Mouse (Mus musculus) neural tube, embryonic 15.5 days (tissue): ENCODE results near the gene Tvp23a. TPM values are rescaled to one million over a fixed set of nuclear protein-coding genes. Genes with fewer than 3 reads are reported as not detected.

ENCODE experiments used
- ATAC-seq: fragments of 200-750 bp; cut with Nextera tagmentation; 2 replicates; pipeline ENCODE4 v1.8.0; 2017; ENCODE audit warnings: mild to moderate bottlenecking, moderate TSS enrichment, moderate library complexity; ENCODE audit not compliant: low FRiP score
- H3K27ac ChIP-seq: fragments of 300-500 bp; sonication (generic); replicated peaks from 2 replicates; pipeline ENCODE4 v1.5.1; 2015; ENCODE audit warnings: mild to moderate bottlenecking, inconsistent platforms
- H3K27me3 ChIP-seq: fragments of 300-500 bp; sonication (generic); replicated peaks from 2 replicates; pipeline ENCODE4 v1.6.1; 2015; ENCODE audit warnings: inconsistent platforms
- H3K36me3 ChIP-seq: fragments of 300-500 bp; sonication (generic); 2 replicates; pipeline ENCODE4 v1.6.1; 2015; ENCODE audit warnings: inconsistent platforms
- H3K4me1 ChIP-seq: fragments of 300-500 bp; sonication (generic); 2 replicates; pipeline ENCODE4 v1.6.1; 2015; ENCODE audit warnings: inconsistent platforms
- H3K4me2 ChIP-seq: fragments of 300-500 bp; sonication (generic); 2 replicates; pipeline ENCODE4 v1.6.1; 2015; ENCODE audit warnings: inconsistent platforms, mild to moderate bottlenecking, moderate library complexity
- H3K4me3 ChIP-seq: fragments of 300-500 bp; sonication (generic); replicated peaks from 2 replicates; pipeline ENCODE4 v1.5.1; 2015; ENCODE audit warnings: mild to moderate bottlenecking, inconsistent platforms
- H3K9ac ChIP-seq: fragments of 300-500 bp; sonication (generic); replicated peaks from 2 replicates; pipeline ENCODE4 v1.6.1; 2015; ENCODE audit warnings: mild to moderate bottlenecking, inconsistent platforms
- H3K9me3 ChIP-seq: fragments of 300-500 bp; sonication (generic); replicated peaks from 2 replicates; pipeline ENCODE4 v1.6.1; 2016; ENCODE audit warnings: inconsistent platforms
- WGBS: fragments of 180-500 bp; shearing (Covaris S2); methylation state at CpG from one replicate; pipeline ENCODE4 v1.1.7; 2015; ENCODE audit warnings: mixed read lengths; 5-methylcytosine and 5-hydroxymethylcytosine counted together
- polyA plus RNA-seq: library from polyadenylated mRNA; unstranded; fragments of >200 nt; fragmentation: Nextera tagmentation; extraction: Ambion mirVana; gene quantifications from 2 replicates; pipeline ENCODE4 v1.2.1, GENCODE M21; 2015

Tvp23a gene
- polyA plus RNA-seq, 1 experiment from 2014 or later = 48.9 TPM

DNA sequence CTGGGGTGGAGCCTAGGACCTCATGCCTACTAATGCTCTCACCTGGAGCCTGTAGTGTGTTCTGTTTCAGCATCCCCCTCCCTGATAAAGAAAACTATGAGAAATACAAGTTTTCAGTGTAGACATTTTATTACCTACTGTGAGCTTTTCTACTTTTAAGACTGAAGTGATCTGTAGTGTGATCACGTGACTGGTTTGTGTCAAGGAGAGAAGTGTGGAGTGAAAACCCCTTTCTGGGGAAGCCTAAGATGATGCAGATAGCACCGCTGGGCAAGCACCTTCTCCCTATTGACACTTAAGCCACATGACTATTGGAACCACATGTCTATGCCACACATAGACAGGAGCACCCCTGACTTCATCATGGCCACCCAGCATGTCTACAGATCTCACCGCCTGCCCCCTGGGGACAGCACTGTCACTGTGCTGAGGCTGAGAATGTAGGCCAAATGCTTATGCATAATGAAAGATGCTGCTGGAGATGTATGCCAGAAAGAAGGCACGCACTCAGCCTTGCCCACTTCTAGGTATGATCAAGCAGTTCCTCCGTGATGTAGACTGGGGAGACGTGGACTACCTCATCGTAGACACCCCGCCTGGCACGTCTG is 26.6 kb downstream of the Tvp23a start:
- Histone ChIP-seq H3K4me3 (no peak overlapping the region), H3K9me3 (no peaks in the 10 kb centered on the region), H3K4me1 (no peaks in the 10 kb centered on the region), H3K27me3 (no peaks in the 10 kb centered on the region), H3K4me2 (no peak overlapping the region), H3K27ac (no peak overlapping the region), H3K9ac (no peak overlapping the region), H3K36me3 (peaks cover 95% of the 10 kb centered on the region)
- no peak for ATAC-seq
- WGBS = 93% methylated on average over 9 of the region's 9 CpGs

DNA sequence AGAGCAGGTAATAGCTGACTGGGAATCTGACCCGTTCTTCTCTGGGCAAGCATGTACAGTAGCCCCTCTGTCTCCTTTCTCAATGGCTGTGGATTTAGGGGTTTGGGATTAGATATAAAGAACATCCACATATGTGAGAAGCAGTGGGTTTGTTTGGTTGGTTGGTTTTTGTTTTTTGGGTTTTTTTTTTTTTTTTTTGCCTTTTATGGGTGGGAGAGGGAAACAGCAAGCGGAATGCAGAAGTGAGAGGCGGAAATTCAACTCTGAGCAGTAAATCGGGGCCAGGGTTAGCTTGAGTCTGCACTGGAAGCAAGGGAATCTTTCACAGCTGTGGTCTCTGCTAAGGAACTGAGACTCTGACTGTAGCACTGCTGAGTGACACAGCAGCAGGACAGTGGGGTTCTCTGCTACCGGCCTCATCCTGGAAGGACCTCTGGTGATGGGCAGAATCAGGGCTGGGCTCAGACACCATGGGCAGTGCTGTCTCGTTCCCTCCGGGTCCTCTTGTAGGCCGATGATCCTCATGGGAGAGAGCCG is 29.4 kb downstream of the Tvp23a start:
- Histone ChIP-seq H3K27ac (no peak overlapping the region), H3K9me3 (no peaks in the 10 kb centered on the region), H3K4me1 (peaks cover 5% of the 10 kb centered on the region), H3K27me3 (no peaks in the 10 kb centered on the region), H3K36me3 (peaks cover 88% of the 10 kb centered on the region), H3K4me2 (no peak overlapping the region), H3K4me3 (no peak overlapping the region), H3K9ac (no peak overlapping the region)
- 95% methylated on average over 9 of the region's 9 CpGs for WGBS
- ATAC-seq = no peak

DNA sequence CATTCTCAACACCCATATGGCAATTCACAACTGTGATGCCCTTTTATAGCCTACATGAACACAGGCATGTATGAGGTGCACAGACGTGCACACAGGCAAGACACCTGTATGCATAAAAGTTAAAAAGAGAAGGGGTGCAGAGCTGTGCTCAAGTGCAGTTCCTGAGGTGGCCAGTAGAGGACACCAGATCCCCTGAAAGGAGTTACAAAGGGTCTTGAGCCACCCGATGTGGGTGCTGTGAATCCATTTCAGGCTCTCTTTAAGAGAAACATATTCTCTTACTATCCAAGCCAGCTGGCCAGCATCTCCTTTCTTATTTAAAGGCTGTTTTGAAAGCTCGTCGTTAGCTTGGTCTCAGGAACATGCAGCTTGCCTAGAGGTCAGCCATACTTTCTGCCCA is 30.3 kb downstream of the Tvp23a start:
- Histone ChIP-seq H3K9me3 (no peaks in the 10 kb centered on the region), H3K9ac (no peak overlapping the region), H3K36me3 (peaks cover 78% of the 10 kb centered on the region), H3K4me2 (no peak overlapping the region), H3K27me3 (no peaks in the 10 kb centered on the region), H3K27ac (no peak overlapping the region), H3K4me1 (peaks cover 11% of the 10 kb centered on the region), H3K4me3 (no peak overlapping the region)
- 95% methylated on average over 4 of the region's 4 CpGs for WGBS
- no peak for ATAC-seq

DNA sequence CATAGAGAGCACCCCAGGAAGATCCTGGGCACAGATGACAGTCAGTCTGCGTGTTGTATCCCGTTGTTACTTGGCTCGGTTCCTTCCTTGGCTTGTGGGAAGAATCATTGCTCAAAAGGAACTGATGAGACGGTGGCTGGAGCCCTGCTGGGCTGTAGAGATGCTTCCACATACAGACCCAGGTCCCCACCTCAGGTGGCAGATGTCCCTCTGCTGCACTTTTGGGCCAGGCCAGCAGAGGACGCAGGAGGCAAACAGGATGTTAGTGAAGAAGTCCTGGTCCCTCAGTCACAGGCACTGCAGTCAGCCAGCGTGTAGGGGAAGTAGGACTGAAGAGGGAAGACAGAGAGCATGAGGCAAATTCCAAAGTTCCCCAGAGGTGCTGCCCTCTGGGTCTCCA is 31.2 kb downstream of the Tvp23a start:
- H3K4me1 ChIP-seq = peaks cover 15% of the 10 kb centered on the region
- H3K27ac ChIP-seq = no peak overlapping the region
- no peak for ATAC-seq
- H3K27me3 ChIP-seq = no peaks in the 10 kb centered on the region
- H3K36me3 ChIP-seq = peaks cover 69% of the 10 kb centered on the region
- no peak overlapping the region for H3K4me2 ChIP-seq
- no peaks in the 10 kb centered on the region for H3K9me3 ChIP-seq
- H3K9ac ChIP-seq = no peak overlapping the region
- no peak overlapping the region for H3K4me3 ChIP-seq
- WGBS = 82% methylated on average over 6 of the region's 6 CpGs

DNA sequence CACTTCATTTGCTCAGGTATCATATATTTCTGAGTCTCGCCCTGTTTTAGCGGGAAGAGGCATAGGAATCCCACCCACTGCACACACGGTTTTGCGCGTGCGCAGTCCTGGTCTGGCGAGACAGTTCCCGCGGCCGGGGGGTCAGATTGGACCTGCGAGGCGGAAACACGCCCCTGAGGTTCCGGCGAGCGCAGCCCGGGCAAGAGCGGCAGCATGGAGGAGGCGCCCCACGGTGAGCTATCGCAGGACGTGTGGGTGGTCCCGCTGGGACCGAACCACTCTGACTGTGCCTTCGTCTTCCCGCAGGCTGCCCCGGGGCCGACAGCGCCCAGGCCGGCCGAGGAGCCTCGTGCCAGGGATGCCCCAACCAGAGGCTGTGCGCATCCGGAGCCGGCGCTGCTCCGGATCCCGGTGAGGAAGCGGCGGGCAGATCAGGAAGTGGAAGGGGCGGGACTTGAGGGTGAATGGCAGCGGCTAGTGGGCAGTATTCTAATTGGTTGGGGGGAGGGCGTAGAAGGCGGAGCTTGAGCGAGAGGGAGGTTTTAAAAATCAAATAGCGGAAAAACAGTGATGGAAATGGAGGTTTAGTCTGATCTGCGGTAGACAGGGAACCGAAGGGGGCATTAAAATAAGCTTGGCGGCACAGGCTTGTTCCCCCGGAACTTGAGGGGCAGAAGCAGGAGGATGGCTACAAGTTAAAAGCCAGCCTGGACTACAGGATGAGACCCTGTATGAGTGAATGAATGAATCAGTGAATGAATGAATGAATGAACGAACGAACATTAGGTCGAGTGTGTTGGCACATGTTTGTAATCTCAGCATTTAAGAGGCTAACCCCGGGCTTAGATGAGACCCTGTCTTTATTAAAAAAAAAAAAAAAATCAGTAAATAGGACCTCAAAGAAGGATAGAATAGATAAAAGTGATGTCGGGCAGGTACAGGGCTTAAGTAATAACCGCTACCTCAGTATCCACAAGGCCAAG is 35.1 kb downstream of the Tvp23a start, which contains the start of gene Nubp1:
TSS of gene Nubp1 (plus strand) at position 185 of the 983 bp plus-strand sequence.
- peak; percentile 97 for ATAC-seq
- 3% methylated on average over 55 of the region's 56 CpGs for WGBS
- 0 out of 2 replicates have a peak, but pooled peaks cover 3% of the 10 kb centered on the region for H3K27me3 ChIP-seq

DNA sequence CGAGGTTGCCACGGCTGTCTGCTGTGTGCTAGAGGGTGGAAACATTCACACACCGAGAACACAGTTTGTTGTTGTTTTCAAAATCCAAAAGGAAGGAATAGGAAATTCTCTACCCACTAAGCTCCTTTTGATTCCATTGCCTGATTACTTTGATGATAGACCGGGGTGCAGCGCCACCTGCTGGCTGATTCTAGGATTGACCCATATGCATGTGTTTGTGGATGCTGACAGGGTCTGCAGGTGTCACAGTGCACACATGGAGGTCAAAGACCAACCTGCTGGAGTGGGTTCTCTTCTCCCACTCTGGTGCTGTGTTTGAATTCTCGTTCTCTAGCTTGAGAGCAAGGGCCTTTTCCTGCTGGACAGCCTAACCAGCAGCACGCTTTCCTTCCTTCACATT is 48.0 kb downstream of the Tvp23a start:
- WGBS = 30% methylated on average over 7 of the region's 7 CpGs
- H3K36me3 ChIP-seq = no peaks in the 10 kb centered on the region
- no peak overlapping the region for H3K4me3 ChIP-seq
- no peaks in the 10 kb centered on the region for H3K27me3 ChIP-seq
- H3K4me2 ChIP-seq = no peak overlapping the region
- H3K9ac ChIP-seq = no peak overlapping the region
- H3K9me3 ChIP-seq = no peaks in the 10 kb centered on the region
- no peak overlapping the region for H3K27ac ChIP-seq
- H3K4me1 ChIP-seq = peaks cover 10% of the 10 kb centered on the region
- no peak for ATAC-seq

More for the DNA sequence above, 35.1 kb downstream of the Tvp23a start, which contains the start of gene Nubp1:
- H3K36me3 ChIP-seq = peaks cover 34% of the 10 kb centered on the region
- H3K4me3 ChIP-seq = peak within 1 kb of the TSS; percentile 91
- H3K4me1 ChIP-seq = peaks cover 17% of the 10 kb centered on the region
- H3K9me3 ChIP-seq = no peaks in the 10 kb centered on the region
- peak within 1 kb of the TSS; percentile 98 for H3K27ac ChIP-seq
- H3K4me2 ChIP-seq = peak within 1 kb of the TSS; percentile 79
- H3K9ac ChIP-seq = peak within 1 kb of the TSS; percentile 85

DNA sequence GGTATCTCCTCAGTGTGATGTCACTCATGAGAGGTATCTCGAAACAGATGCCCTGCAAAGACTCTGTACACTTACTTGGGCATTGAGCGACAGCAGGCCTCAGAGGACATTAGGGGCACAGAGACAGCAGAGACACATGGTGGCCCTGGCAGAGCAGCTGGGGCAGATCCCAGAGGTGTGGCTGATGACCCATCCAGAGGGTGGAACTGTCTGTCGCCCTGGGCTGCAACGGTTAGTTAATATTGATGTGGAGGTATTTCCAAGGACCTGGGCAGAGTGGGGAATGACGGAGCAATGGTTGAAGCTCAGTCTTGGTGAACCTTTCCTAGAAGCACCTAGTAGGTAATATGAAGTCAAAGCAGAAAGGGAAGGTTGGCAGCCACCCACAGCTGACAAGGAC is 48.4 kb downstream of the Tvp23a start:
- H3K4me1 ChIP-seq = peaks cover 10% of the 10 kb centered on the region
- H3K9me3 ChIP-seq = no peaks in the 10 kb centered on the region
- H3K4me2 ChIP-seq = no peak overlapping the region
- 77% methylated on average over 5 of the region's 5 CpGs for WGBS
- no peak overlapping the region for H3K27ac ChIP-seq
- no peak for ATAC-seq
- no peak overlapping the region for H3K9ac ChIP-seq
- no peaks in the 10 kb centered on the region for H3K36me3 ChIP-seq
- H3K4me3 ChIP-seq = no peak overlapping the region
- H3K27me3 ChIP-seq = no peaks in the 10 kb centered on the region

DNA sequence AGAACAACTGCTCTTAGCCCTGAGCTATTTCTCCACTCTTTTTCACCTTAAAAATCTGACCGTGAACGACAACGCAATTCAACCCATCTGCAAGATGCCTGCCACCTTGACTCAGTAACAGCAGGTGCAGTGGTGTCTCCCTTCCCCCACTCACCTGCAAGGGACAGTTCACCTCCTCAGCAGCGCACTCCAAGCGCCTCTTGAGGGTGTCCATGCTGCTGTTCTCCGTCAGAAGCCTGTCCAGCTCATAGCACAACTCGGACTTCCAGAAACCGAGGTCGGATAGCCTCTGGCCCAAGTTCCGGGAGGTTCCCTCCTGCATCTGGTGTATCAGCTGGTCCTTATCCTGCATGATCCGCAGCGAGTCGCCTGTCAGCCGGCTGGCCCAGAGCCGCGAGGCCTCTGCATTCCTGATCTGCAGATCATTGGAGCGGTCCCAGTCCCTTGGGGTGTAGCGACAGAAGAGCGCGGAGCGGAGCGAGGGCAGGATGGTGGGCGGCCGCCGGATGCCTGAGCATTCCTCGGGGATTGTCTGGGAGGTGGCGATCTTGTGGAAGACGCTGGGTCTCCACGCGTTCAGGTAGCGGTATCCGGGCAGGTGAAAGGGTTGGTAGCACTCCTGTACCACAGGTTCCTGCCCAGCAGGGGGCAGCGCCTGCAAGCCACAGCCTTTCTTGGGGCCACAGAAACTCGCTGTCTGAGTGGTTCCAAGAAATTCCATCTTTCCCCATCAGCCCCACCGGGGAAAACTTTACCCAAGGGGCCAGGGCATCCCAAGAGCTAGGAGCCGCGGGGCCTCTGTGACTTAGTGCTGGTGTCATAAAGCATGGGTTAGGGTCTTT is 52.2 kb downstream of the Tvp23a start, which contains the start of gene Tekt5:
TSS of gene Tekt5 (minus strand) at position 792 of the 842 bp plus-strand sequence.
- Histone ChIP-seq H3K4me3 (peak within 1 kb of the TSS; percentile 40), H3K9ac (peak within 1 kb of the TSS; percentile 39), H3K36me3 (no peaks in the 10 kb centered on the region), H3K9me3 (no peaks in the 10 kb centered on the region), H3K27me3 (no peaks in the 10 kb centered on the region), H3K27ac (peak within 1 kb of the TSS; percentile 10), H3K4me2 (peak within 1 kb of the TSS; percentile 61), H3K4me1 (peaks cover 10% of the 10 kb centered on the region)
- ATAC-seq = peak; percentile 73
- WGBS = 9% methylated on average over 37 of the region's 37 CpGs

DNA sequence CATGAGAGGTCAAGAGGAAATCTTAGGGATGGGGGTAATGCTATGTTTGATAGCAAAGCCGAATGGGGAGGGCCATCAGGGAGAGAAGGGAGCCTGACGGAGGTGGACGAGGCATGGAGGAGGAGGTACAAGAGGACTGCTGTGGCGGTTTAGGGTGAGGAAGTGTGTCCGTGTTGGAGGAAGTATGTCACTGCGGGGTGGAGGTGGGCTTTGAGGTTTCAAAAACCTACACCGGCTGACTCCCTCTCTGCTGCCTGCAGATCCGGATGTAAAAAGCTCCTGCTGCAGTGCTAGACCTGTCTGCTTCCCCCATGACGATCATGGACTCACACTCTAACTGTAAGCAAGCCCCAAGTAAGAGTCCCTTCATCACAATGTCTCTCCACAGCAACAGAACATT is 54.6 kb downstream of the Tvp23a start:
- H3K36me3 ChIP-seq = no peaks in the 10 kb centered on the region

DNA sequence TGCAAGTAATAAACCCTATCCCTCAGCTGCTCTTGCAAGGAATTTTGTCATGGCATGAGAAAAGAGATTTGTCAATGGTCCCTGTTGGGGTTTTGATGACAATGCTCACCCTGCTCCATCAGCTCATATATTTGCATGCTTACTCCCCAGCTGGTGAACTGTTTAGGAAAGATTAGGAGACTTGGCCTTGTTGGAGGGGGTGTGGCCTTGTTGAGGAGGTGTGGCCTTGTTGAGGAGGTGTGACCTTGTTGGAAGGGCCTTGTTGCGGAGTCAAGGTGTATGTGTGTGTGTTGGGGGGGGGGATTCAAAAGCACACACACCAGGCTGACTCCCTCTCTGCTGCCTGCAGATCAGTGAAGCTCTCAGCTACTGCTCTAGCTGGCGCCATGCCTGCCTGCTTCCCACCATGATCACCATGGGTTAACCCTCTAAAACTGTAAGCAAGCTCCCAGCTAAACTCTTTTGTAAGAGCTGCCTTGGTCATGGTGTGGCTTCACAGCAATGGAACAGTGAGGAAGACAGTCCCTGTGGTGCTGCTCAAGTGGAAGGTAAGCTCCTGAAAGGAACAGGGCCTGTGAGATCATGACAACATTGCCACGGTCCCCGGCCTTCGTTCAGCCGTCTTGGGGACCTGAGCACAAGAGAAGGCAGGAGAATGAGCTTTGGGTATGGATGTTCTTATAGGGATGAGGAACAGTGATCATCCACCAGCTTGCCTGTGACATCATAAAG is 58.4 kb downstream of the Tvp23a start:
- Histone ChIP-seq H3K36me3 (no peaks in the 10 kb centered on the region), H3K27me3 (no peaks in the 10 kb centered on the region), H3K9me3 (no peaks in the 10 kb centered on the region), H3K9ac (no peak overlapping the region), H3K27ac (no peak overlapping the region), H3K4me2 (no peak overlapping the region), H3K4me1 (no peaks in the 10 kb centered on the region), H3K4me3 (no peak overlapping the region)
- 91% methylated on average over 6 of the region's 6 CpGs for WGBS
- ATAC-seq = no peak

More for the DNA sequence above, 54.6 kb downstream of the Tvp23a start:
- no peaks in the 10 kb centered on the region for H3K9me3 ChIP-seq
- 91% methylated on average over 9 of the region's 9 CpGs for WGBS
- H3K4me1 ChIP-seq = peaks cover 10% of the 10 kb centered on the region
- H3K9ac ChIP-seq = no peak overlapping the region
- ATAC-seq = no peak
- H3K27ac ChIP-seq = no peak overlapping the region
- H3K4me3 ChIP-seq = no peak overlapping the region
- H3K27me3 ChIP-seq = no peaks in the 10 kb centered on the region
- H3K4me2 ChIP-seq = no peak overlapping the region
